Mouse (Mus musculus): ENCODE measurements around the gene Lef1. TPM values are rescaled to one million over a fixed set of nuclear protein-coding genes. Genes with fewer than 3 reads are reported as not detected.

The Lef1 gene
- total RNA-seq, 2 experiments from 2014 or later, result 0.23 to 47.8 TPM

DNA sequence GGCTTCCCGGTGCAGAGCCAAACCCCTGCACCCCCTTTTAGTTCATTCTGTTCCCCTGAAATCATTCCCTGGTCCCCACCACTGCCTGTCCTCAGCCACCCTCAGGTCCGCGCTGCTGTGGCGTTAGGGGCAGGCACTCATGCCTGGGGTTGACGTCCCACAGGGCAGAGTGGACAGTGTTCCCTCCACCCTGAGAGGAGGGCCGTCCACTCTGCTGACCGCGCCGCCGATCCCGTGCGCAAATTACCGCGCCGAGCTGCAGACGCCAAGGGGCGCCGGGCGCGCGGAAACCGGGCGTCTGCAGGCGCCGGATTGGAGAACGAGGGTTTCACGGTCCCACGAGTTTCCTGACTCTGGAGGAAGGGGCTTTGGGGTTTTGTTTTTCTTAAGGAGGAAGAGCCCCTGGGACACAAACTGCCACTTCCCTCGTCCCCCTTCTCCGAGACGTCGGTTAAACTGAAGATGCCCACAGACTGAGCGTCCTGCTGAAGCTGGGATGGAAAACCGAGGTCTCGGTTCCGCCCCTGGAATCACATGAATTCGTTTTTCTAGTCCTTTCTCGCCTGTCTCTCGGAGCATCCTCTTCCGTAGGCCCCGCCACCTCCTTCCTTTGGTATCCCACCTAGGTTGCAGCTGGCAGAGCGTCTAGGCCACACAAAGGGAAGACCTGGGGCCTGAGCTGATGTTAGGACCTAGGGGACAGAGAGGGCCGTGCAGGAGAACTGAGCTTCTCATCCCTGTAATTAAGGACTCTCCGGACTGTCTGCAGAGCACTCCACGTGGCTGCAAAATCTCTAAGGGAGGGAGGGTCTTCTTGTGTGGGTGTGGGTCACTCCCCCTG lies 3.6 kb upstream of the Lef1 start:
- ATAC-seq (replicated peaks; ENCODE audit: low FRiP score, low TSS enrichment, poor library complexity, severe bottlenecking), result no peak

DNA sequence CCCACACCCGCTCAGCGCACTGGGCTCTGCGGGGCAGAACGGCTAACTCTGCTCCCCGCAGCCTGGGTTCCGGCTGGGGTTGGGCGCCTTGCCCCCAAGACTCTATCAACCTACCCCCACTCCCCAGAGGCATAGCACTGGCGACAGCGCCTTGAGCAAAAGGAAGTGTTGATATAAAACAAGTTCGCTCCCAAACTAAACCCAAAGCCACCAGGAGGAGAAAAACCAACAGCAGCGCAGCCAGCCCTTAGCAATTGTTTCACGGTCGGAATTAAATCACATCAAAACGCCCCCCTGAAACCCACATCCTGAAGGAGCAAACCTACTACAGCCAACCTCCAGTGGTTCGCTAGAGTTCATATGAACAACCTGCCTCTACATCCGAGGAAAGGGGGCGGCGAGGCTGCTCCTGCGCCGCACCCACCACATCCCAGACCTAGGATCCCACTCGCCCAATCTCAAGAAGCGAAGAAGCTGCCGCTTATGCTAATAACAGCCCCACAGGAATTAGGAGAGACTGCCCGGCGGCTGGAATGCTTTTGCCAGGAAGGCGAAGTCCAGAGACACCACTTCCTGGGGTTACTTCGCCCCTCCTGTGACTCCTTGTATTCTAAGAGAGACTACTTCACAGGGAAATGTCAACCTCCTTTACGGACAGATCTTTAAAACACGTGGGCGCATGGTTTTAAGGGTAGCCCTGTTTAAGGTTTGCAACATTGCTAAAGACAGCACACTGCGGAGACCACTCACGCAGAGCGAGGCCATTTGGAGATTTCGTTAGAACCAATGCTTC lies 2.8 kb upstream of the Lef1 start:
- ATAC-seq (replicated peaks; ENCODE audit: low FRiP score, low TSS enrichment, poor library complexity, severe bottlenecking), result no peak

DNA sequence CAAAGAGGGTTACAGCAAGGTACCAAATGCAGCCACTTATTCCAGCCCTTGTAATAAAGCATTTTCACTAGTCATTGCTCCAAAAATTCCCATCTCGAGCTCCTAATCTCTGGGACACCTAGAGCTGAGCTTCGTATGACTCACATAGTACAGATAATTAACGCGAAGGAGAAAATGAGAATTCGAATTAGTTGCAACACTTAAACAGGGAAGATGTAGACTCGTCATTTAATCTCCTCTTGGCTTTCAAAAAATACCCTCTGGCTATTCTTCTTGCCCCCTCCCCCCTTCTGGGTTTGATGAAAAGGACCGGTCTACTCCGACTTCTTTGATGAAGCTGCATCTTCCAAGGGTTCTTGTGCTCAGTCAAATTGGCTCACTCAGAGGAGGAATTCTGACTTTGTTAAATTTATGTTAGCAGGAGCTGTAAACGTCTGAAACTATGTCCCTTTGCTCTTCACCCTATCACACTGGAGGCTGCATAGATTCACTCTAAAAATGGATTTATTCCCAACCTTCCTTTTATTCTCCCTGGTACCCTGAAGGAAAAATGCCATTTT lies 2.1 kb upstream of the Lef1 start:
- no peak for ATAC-seq (replicated peaks; ENCODE audit: low FRiP score, low TSS enrichment, poor library complexity, severe bottlenecking)

DNA sequence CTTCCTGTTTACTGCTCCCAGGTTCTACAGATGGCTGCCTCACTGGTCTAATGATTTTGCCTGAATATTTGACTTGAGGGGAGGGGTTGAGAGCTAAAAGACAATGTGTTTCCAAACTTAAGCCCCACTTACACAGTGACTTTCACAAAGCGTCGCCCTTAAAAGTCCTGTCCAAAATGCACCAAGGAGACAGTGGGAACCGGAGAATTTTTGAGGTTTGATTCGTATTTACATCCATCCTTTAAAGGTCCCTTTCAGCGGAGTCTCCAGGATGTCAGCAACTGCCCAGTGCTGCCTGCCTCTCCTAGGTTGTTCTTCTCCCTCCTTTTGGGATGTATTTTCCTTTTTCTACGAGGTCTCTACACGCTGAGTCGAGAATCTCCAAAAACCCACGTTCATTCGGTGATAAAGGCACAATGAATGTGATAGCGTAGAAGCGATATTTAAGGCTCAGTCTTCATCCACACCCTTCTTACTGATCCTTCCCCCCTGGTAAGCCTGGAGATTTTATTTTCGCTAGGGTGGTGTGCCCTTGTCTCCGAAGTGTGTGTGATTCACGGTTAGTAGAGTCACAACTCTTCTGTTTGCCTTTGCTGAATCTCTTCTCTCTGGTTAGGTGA lies 1.1 kb upstream of the Lef1 start:
- ATAC-seq (replicated peaks; ENCODE audit: low FRiP score, low TSS enrichment, poor library complexity, severe bottlenecking), result no peak

DNA sequence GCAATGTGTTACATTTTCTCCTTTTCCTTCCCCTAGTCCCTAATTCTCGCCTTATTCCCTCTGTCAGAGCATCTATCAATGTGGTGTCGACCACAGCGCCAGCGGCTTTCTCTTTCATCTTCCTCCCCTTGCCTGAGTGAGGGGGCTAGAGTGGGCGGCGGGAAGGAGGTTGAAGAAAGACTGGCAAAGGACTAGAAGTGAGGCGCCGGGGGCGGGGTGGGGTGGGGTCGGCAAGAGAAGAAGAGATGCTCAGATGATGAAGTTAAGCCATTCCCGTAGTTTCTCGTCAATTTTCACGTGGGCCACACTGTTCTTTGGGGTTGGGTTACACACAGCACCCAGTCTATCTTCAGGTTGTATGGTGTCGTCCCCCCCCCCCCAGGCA lies 593 bp upstream of the Lef1 start:
- no peak for ATAC-seq (replicated peaks; ENCODE audit: low FRiP score, low TSS enrichment, poor library complexity, severe bottlenecking)

DNA sequence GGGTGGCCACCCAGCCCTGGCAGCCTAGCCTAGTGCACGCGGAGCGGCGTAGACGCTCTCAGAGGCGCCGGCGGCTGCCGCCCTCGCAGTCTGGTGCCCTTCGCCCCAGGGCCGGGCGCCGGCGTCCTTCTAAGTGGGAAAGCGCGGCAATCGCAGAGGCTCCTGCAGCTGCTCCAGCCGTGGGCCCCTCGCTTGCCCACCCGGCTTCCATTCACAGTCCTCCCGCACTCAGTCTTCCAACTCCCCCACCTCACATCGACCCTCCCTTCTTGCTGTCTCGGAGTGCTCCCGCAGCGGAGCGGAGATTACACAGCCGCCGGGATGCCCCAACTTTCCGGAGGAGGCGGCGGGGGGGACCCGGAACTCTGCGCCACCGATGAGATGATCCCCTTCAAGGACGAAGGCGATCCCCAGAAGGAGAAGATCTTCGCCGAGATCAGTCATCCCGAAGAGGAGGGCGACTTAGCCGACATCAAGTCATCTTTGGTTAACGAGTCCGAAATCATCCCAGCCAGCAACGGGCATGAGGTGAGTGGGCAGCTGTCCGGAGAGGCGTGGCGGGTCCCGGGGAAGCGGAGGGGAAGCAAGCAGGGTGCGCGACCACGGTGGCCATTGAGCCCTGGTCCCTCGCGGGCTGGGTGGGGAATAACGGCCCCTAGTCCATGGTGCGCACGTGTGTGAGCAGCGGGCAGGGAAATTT lies 1.0 kb downstream of the Lef1 start:
- ATAC-seq (replicated peaks; ENCODE audit: low FRiP score, low TSS enrichment, poor library complexity, severe bottlenecking), result no peak

DNA sequence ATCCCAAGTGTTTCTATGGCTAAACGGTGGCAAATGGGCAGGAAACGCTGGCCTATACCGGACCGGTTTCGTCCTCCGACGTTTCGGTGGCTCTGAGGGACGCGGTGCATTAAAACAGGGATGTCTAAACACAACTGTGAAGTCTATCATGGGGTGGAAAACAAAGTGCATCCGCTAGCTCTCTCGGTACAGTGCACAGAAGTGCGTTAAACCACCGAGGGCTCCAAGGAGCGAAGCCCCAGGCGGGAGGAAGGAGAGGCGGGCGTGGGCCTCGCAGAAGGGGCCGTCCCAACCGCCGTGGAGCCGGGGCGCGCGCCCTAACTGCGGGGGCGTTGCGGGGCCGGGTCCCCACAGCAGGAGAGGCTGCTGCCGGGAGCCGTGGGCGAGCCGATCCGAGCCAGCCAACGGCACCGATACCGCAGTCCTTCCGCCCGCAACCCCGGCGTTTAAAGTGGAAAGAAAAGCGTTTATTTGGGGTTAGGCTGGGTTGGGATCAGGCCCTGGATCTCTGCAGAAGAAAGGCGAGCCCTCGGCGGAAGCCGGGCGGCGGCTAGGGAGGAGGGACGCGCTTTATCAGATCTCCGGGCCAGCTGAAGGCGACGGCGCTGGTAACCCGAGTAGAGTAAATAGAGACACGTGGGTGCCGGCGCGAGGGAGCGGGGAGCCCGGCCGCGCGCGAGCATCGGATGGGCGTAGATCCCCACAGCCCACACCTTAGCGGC lies 1.7 kb downstream of the Lef1 start:
- peak; percentile 60 for ATAC-seq (replicated peaks; ENCODE audit: low FRiP score, low TSS enrichment, poor library complexity, severe bottlenecking)

DNA sequence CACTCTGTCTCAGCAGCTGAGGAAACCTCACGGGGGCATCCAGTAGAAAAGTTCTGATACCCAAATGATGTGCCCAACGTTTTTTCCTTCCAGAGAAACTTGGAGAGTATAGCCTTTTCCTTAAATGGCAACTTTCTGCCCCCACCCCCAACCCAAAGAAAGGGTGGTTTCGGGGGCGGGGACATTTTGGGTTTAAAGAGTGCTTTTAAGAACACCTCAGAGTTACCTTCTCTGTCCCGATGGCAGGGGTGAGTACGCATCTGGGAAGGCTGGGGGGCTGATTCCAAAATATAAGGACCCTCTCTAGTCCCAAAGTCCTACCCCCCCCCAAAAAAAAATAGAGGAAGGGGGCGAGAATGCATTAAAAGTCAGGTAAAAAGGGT lies 2.3 kb downstream of the Lef1 start:
- no peak for ATAC-seq (replicated peaks; ENCODE audit: low FRiP score, low TSS enrichment, poor library complexity, severe bottlenecking)

DNA sequence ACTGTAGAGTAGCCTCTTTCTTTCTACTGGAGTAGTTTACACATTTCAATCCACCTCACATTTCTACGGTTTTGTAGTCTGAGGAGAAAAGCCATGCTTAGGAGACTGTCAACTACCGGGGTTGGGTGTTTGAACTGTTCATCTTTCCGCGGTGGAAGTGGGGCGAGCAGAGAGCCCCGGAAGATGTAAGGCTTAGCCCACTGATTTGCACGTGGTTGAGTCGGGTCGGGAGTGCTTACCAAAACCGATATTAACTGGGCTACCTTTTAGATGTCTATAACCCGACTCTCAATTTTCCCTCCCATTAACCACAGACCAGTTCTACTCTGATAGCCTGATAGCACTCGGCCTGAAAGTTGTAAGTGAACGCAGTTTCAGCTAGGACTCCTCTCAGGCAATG lies 2.8 kb downstream of the Lef1 start:
- ATAC-seq (replicated peaks; ENCODE audit: low FRiP score, low TSS enrichment, poor library complexity, severe bottlenecking), result no peak

DNA sequence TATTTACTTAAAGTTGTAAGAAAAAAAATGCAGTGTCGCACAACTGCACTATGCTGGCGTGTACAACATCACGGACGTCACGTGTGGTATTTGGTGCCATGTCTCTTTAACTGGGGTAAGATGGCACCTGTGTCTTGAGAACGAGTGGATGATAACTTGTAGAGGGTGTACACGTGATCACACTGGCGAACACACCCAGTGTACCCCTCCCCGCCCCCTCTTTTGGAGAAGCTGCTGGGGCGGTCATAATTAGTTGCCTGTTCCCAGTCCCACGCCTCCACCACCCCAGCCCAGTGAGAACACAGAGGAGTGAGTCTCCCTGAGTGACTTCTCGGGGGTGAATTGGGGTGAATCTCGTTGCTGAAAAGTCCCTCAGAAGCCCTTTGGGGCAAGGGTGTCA lies 5.8 kb downstream of the Lef1 start:
- ATAC-seq (replicated peaks; ENCODE audit: low FRiP score, low TSS enrichment, poor library complexity, severe bottlenecking), result no peak

DNA sequence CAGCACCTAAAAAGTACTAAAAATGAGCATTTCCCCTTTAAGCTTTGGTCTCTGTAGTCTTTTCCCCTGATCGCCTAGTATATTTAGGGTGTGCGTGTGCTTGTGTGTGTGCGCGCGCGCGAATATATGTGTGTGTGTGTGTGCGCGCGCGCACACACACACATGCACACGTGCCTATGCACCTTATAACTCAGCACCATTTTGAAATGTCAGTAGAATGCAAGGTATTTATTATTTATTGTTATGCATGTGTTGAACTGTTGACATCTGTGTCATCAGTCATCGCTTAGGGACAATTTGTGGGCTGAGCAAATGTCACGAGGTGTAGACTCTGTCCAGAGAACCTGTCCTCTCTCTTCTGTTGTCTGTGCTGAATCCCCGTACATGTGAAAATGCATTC lies 7.1 kb downstream of the Lef1 start:
- no peak for ATAC-seq (replicated peaks; ENCODE audit: low FRiP score, low TSS enrichment, poor library complexity, severe bottlenecking)

DNA sequence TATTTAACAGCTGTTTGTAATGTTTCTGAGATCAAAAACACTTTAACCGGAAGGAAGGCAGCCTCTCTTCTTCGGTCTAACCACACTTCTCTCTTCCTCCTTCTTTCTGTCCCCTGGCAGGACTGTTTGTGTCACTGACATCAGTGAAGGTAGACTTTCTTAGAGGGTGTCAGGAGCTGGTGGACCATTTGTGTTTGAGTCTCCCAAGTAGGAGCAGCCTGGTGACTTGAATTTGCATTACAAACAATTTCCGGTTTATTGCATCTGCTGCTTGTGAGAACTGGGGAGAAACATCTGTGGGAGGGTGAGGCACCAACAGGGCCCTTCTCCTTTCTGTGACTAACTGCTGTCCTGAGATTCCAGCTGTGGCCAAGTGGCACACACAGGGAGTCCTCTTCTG lies 7.6 kb downstream of the Lef1 start:
- no peak for ATAC-seq (replicated peaks; ENCODE audit: low FRiP score, low TSS enrichment, poor library complexity, severe bottlenecking)

DNA sequence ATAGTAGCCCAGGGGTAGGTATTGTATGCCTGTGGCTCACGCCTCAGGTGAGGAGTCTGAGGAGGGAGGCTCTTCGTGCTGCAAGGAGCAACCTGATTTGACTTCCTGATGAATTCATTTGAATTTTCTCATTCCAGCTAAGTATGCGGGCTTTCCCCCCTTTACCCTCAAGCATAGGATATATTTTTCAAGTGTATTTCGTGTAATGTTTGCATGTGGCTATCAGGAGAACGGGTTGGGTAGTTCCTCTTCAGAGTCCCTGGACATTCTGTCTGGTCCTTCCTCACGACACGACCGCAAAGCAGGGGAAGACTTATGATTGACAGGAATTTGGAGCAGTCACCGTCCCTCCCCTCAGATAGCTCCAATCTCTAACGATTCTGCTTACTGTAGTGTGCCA lies 9.2 kb downstream of the Lef1 start:
- no peak for ATAC-seq (replicated peaks; ENCODE audit: low FRiP score, low TSS enrichment, poor library complexity, severe bottlenecking)

DNA sequence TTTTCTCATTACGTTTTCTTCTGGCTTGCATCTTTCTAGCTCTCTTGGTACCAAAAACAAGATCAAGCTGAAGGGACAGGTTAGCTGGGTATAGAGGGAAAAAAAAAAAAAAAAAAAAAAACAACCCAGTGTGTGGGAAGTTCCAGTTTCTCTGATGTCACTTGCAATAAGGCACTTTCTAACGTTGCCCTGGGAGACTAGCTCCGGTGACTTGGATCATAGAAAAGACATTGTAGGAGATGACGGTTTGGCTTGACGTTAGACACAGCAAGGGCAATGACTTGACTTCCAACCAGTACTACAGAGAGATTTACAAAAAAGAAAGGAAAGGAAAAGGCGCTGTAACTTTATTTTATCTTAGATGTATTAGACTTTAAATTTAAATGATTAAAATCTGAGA lies 13.2 kb downstream of the Lef1 start:
- no peak for ATAC-seq (replicated peaks; ENCODE audit: low FRiP score, low TSS enrichment, poor library complexity, severe bottlenecking)

DNA sequence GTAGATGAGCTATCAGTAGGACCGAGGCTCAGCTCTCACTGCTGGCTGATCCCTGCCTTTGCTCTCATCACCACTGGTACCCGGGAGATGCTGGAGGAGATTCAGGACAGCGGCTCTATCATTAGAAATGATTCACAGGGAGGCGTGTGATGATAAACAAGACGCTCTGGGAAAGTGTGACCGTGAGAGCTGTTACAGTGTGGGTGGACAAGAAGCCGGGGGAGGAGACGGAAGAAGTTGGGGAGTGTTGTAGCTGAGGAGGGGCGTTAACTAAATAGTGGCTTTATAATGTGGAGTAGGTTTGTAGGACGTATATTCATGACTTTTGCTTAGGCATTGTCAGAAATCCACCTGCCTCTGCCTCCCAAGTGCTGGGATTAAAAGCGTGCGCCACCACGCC lies 15.6 kb downstream of the Lef1 start:
- ATAC-seq (replicated peaks; ENCODE audit: low FRiP score, low TSS enrichment, poor library complexity, severe bottlenecking), result no peak

DNA sequence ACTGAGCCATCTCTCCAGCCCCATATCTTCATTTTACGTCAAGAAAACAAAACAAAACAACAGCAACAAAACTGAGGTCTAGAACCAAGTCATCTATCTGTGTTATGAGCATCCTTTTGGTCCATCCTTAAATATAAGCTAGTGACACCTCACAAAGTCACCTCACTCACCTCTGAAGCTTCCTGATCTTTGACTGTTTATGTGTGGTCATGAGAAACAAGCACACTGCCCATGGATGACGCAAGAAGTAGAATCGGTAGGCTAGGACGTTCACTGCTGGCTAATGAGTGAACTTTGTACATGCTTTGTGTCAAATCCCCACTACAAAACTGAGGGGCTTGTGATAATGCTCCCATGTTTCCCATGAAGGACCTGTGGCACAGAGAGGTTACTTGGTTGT lies 16.2 kb downstream of the Lef1 start:
- ATAC-seq (replicated peaks; ENCODE audit: low FRiP score, low TSS enrichment, poor library complexity, severe bottlenecking), result no peak

DNA sequence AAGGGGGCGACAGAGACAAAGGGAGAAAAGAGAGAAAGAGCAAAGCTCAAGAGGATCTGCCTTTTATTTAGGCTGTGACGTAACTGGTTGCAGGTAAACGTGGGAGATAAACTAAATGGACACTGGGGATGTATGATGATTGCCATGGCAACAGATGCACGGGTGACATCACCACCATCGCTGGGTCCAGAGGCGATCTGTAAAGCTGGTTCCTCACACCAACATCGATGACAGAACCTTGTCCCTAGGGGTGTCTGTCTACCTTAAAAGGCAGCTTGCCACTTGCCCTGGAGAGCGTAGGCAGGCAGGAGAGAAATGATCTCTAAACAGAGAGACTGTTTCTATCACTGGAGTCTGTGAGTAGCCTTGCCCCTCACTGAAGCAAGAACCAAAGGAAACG lies 23.7 kb downstream of the Lef1 start:
- no peak for ATAC-seq (replicated peaks; ENCODE audit: low FRiP score, low TSS enrichment, poor library complexity, severe bottlenecking)

DNA sequence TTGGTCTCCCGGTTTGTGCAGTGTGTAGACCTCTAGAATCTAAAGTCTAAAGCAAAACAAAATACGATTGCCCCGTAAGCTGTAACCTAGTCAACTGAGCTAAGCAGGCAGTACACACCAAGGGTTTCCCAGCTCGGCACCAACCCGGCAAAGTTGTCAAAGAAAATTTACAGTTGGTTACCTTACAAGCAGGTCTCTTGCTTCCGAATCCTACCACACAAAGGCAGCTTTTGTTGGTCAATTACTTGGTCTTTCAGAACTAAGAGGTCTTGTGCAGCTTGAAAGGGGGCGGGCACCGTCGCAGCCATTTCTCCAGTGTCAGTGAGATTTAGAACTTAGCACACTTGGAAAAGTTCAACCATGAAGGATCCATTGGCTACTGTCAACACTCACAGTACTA lies 25.2 kb downstream of the Lef1 start:
- ATAC-seq (replicated peaks; ENCODE audit: low FRiP score, low TSS enrichment, poor library complexity, severe bottlenecking), result no peak

DNA sequence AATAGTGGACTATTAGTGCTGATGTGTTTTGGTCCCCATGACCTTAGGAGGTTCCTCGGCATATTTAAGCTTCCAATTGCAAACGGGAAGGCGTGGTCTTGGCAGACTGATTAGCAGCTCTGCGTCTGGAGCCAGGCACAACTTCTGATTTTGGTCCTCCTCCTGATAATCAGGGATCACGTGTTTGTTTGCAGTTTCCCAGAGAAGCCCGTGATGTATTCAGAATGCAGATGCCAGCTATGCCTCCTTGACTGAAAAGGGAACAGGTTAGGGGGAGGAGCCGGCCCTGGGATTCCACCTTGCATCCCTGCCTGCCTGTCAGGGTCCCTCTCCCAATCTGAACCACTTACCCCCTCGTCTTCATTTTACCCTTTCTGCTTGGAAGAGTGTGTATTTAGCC lies 26.2 kb downstream of the Lef1 start:
- no peak for ATAC-seq (replicated peaks; ENCODE audit: low FRiP score, low TSS enrichment, poor library complexity, severe bottlenecking)

Measured in megakaryocyte-erythroid progenitor cell, adult 5-6 weeks (primary cell).